Mouse (Mus musculus) heart, embryonic 10.5 days (tissue): ENCODE results near the gene Gm11032. TPM values are rescaled to one million over a fixed set of nuclear protein-coding genes. Genes with fewer than 3 reads are reported as not detected.

Source experiments
- DNase-seq: peaks from one replicate; pipeline ENCODE4 v3.0.0-alpha.2; 2017; ENCODE audit warnings: low spot score
- H3K27ac ChIP-seq: fragments of 300-500 bp; sonication (generic); 2 replicates; pipeline ENCODE4 v1.5.1; 2016; ENCODE audit warnings: mild to moderate bottlenecking
- H3K27me3 ChIP-seq: fragments of 300-500 bp; sonication (generic); 2 replicates; pipeline ENCODE4 v1.6.1; 2016; ENCODE audit warnings: mild to moderate bottlenecking; ENCODE audit not compliant: poor library complexity, insufficient read depth, severe bottlenecking
- H3K36me3 ChIP-seq: fragments of 300-500 bp; sonication (generic); 2 replicates; pipeline ENCODE4 v1.6.1; 2016; ENCODE audit warnings: mild to moderate bottlenecking, moderate library complexity
- H3K4me1 ChIP-seq: fragments of 300-500 bp; sonication (generic); 2 replicates; pipeline ENCODE4 v1.6.1; 2016; ENCODE audit warnings: mild to moderate bottlenecking
- H3K4me3 ChIP-seq: fragments of 300-500 bp; sonication (generic); 2 replicates; pipeline ENCODE4 v1.5.1; 2016; ENCODE audit warnings: mild to moderate bottlenecking, moderate library complexity
- H3K9me3 ChIP-seq: fragments of 300-500 bp; sonication (generic); 2 replicates; pipeline ENCODE4 v1.6.1; 2016; ENCODE audit warnings: mild to moderate bottlenecking, moderate library complexity
- WGBS: fragments of 180-500 bp; shearing (Covaris S2); methylation state at CpG from one replicate; pipeline ENCODE4 v1.1.7; 2016; 5-methylcytosine and 5-hydroxymethylcytosine counted together
- polyA plus RNA-seq: library from polyadenylated mRNA; unstranded; fragments of >200 nt; fragmentation: Nextera tagmentation; extraction: Ambion mirVana; gene quantifications from 2 replicates; pipeline ENCODE4 v1.2.1, GENCODE M21; 2016

The Gm11032 gene
- polyA plus RNA-seq, 1 experiment from 2014 or later = not detected

GRCm38 (mm10) chr11:4662496-4662878 is 42.6 kb downstream of the Gm11032 start:
- Histone ChIP-seq H3K4me1 (0 out of 2 replicates have a peak, but pooled peaks cover 4% of the 10 kb centered on the region), H3K36me3 (peaks cover 62% of the 10 kb centered on the region)
- WGBS = 93% methylated on average over 11 of the region's 11 CpGs

More at GRCm38 (mm10) chr11:4662496-4662878, 42.6 kb downstream of the Gm11032 start:
- no peak for DNase-seq
- Histone ChIP-seq H3K27ac (no peak overlapping the region), H3K4me3 (no peak overlapping the region), H3K9me3 (no peaks in the 10 kb centered on the region), H3K27me3 (no peaks in the 10 kb centered on the region)

Other genes with a start within 250 kb of the Gm11032 start
- 0.99 and 1.1 TPM in 2 replicates for gene Hormad2, start 179.0 kb upstream of the Gm11032 start, polyA plus RNA-seq
- 23.7 and 28.0 TPM in 2 replicates for gene Mtmr3, start 25.2 kb upstream of the Gm11032 start, polyA plus RNA-seq
- 32.2 and 36.1 TPM in 2 replicates for gene Ascc2, start 17.7 kb downstream of the Gm11032 start, polyA plus RNA-seq
- gene Uqcr10, start 84.3 kb downstream of the Gm11032 start, polyA plus RNA-seq = 1,046 and 1,532 TPM in 2 replicates
- gene Zmat5, start 84.6 kb downstream of the Gm11032 start, polyA plus RNA-seq = 63.4 and 66.7 TPM in 2 replicates
- 0.11 and 0.15 TPM in 2 replicates for gene Cabp7, start 126.7 kb downstream of the Gm11032 start, polyA plus RNA-seq
- gene Nf2, start 229.5 kb downstream of the Gm11032 start, polyA plus RNA-seq = 43.2 and 52.5 TPM in 2 replicates